Mouse (Mus musculus) stomach, adult 2 months (tissue): ENCODE measurements around the gene Shc1. TPM values are rescaled to one million over a fixed set of nuclear protein-coding genes. Genes with fewer than 3 reads are reported as not detected.

Source experiments
- polyA plus RNA-seq: library from polyadenylated mRNA; depleted of rRNA; stranded (reverse); fragments of >200 nt; gene quantifications from 2 replicates; pipeline ENCODE4 v1.2.3, GENCODE M21; 2012; rRNA removed

The Shc1 gene
- 28.6 and 34.3 TPM in 2 replicates for polyA plus RNA-seq

GRCm38 (mm10) chr3:89418170-89418860, at the start of gene Shc1, which contains the start of gene Cks1b:
Gene Shc1, plus strand, starts transcription at chr3:89418443.
Gene Cks1b, minus strand, starts transcription at chr3:89418383.

GRCm38 (mm10) chr3:89394006-89394893, 24.0 kb upstream of the Shc1 start, which contains the start of gene Zbtb7b:
Gene Zbtb7b, minus strand, starts transcription at chr3:89394776.

GRCm38 (mm10) chr3:89402693-89403092, 15.6 kb upstream of the Shc1 start, which contains the start of gene Lenep:
Gene Lenep, minus strand, starts transcription at chr3:89402793.

GRCm38 (mm10) chr3:89411490-89412393, 6.5 kb upstream of the Shc1 start, which contains the start of gene Flad1:
Gene Flad1, minus strand, starts transcription at chr3:89411870.

GRCm38 (mm10) chr3:89430171-89431159, 12.2 kb downstream of the Shc1 start, which contains the start of gene Pygo2:
Gene Pygo2, plus strand, starts transcription at chr3:89430214.

GRCm38 (mm10) chr3:89436176-89437113, 18.2 kb downstream of the Shc1 start, which contains the start of gene Pbxip1:
Gene Pbxip1, plus strand, starts transcription at chr3:89436706.

GRCm38 (mm10) chr3:89454401-89455177, 36.3 kb downstream of the Shc1 start, which contains the start of gene Pmvk:
Gene Pmvk, plus strand, starts transcription at chr3:89454541.

Other genes starting within 250 kb of the Shc1 start
- 74.0 and 74.9 TPM in 2 replicates for gene Scamp3, start 241.0 kb upstream of the Shc1 start, polyA plus RNA-seq
- gene Fam189b, start 235.3 kb upstream of the Shc1 start, polyA plus RNA-seq = 20.3 and 21.6 TPM in 2 replicates
- gene Gba, start 215.5 kb upstream of the Shc1 start, polyA plus RNA-seq = 45.8 and 47.7 TPM in 2 replicates
- 27.5 and 28.7 TPM in 2 replicates for gene Thbs3, start 203.3 kb upstream of the Shc1 start, polyA plus RNA-seq
- gene Mtx1, start 191.4 kb upstream of the Shc1 start, polyA plus RNA-seq = 108 and 129 TPM in 2 replicates
- gene Muc1, start 189.4 kb upstream of the Shc1 start, polyA plus RNA-seq = 698 and 860 TPM in 2 replicates
- 227 and 292 TPM in 2 replicates for gene Krtcap2, start 172.5 kb upstream of the Shc1 start, polyA plus RNA-seq
- 12.7 and 15.7 TPM in 2 replicates for gene Trim46, start 172.1 kb upstream of the Shc1 start, polyA plus RNA-seq
- 275 and 451 TPM in 2 replicates for gene Dpm3, start 159.1 kb upstream of the Shc1 start, polyA plus RNA-seq
- 140 and 155 TPM in 2 replicates for gene Slc50a1, start 147.9 kb upstream of the Shc1 start, polyA plus RNA-seq
- gene Efna1, start 137.3 kb upstream of the Shc1 start, polyA plus RNA-seq = 25.4 and 26.7 TPM in 2 replicates
- gene Efna3, start 95.5 kb upstream of the Shc1 start, polyA plus RNA-seq = 22.2 and 41.9 TPM in 2 replicates
- 5.6 and 17.9 TPM in 2 replicates for gene Efna4, start 80.4 kb upstream of the Shc1 start, polyA plus RNA-seq
- gene Adam15, start 68.4 kb upstream of the Shc1 start, polyA plus RNA-seq = 105 and 117 TPM in 2 replicates
- 0.84 and 1.1 TPM in 2 replicates for gene Dcst2, start 56.5 kb upstream of the Shc1 start, polyA plus RNA-seq
- gene Dcst1, start 53.2 kb upstream of the Shc1 start, polyA plus RNA-seq = 0.03 and 0.13 TPM in 2 replicates
- gene Zbtb7b, start 23.7 kb upstream of the Shc1 start, polyA plus RNA-seq = 85.6 and 92.0 TPM in 2 replicates
- 0.35 and 0.95 TPM in 2 replicates for gene Lenep, start 15.7 kb upstream of the Shc1 start, polyA plus RNA-seq
- 12.9 and 14.3 TPM in 2 replicates for gene Flad1, start 6.6 kb upstream of the Shc1 start, polyA plus RNA-seq
- 4.7 and 4.9 TPM in 2 replicates for gene Cks1b, start 60 bp upstream of the Shc1 start, polyA plus RNA-seq
- 53.2 and 125 TPM in 2 replicates for gene Pygo2, start 11.8 kb downstream of the Shc1 start, polyA plus RNA-seq
- 37.4 and 38.3 TPM in 2 replicates for gene Pbxip1, start 18.3 kb downstream of the Shc1 start, polyA plus RNA-seq
- 7.5 and 10.9 TPM in 2 replicates for gene Pmvk, start 36.1 kb downstream of the Shc1 start, polyA plus RNA-seq
- 2.5 and 4.8 TPM in 2 replicates for gene Kcnn3, start 101.7 kb downstream of the Shc1 start, polyA plus RNA-seq